Mouse (Mus musculus) stomach, postnatal 0 days (tissue): ENCODE measurements around the gene Ddost. TPM values are rescaled to one million over a fixed set of nuclear protein-coding genes. Genes with fewer than 3 reads are reported as not detected.

Experiments used
- ATAC-seq: fragments of 200-750 bp; cut with Nextera tagmentation; 2 replicates; pipeline ENCODE4 v1.8.0; 2017; ENCODE audit not compliant: low FRiP score, low TSS enrichment
- DNase-seq: peaks from one replicate; pipeline ENCODE4 v3.0.0-alpha.2; 2016; ENCODE audit warnings: low spot score
- H3K27ac ChIP-seq: fragments of 300-500 bp; sonication (generic); replicated peaks from 2 replicates; pipeline ENCODE4 v1.5.1; 2014; ENCODE audit warnings: mild to moderate bottlenecking, control low read depth
- H3K27me3 ChIP-seq: fragments of 300-500 bp; sonication (generic); 2 replicates; pipeline ENCODE4 v1.6.1; 2014; ENCODE audit warnings: low read length; ENCODE audit not compliant: control insufficient read depth, insufficient read depth
- H3K36me3 ChIP-seq: fragments of 300-500 bp; sonication (generic); 2 replicates; pipeline ENCODE4 v1.6.1; 2014; ENCODE audit warnings: low read length, mixed read lengths; ENCODE audit not compliant: control insufficient read depth, insufficient read depth
- H3K4me1 ChIP-seq: fragments of 300-500 bp; sonication (generic); replicated peaks from 2 replicates; pipeline ENCODE4 v1.6.1; 2014; ENCODE audit warnings: antibody characterized with exemption; ENCODE audit not compliant: control insufficient read depth, insufficient read depth
- H3K4me2 ChIP-seq: fragments of 300-500 bp; sonication (generic); replicated peaks from 2 replicates; pipeline ENCODE4 v1.6.1; 2014; ENCODE audit warnings: low read depth, mild to moderate bottlenecking, control low read depth, moderate library complexity
- H3K4me3 ChIP-seq: fragments of 300-500 bp; sonication (generic); 2 replicates; pipeline ENCODE4 v1.5.1; 2014; ENCODE audit warnings: low read depth, low read length, control low read depth
- H3K9ac ChIP-seq: fragments of 300-500 bp; sonication (generic); 2 replicates; pipeline ENCODE4 v1.6.1; 2014; ENCODE audit warnings: mild to moderate bottlenecking, low read length, control low read depth, mixed read lengths
- H3K9me3 ChIP-seq: fragments of 300-500 bp; sonication (generic); 2 replicates; pipeline ENCODE4 v1.6.1; 2016; ENCODE audit warnings: low read length; ENCODE audit not compliant: control insufficient read depth
- CTCF ChIP-seq: IDR thresholded peaks from 2 replicates; pipeline ENCODE4 v1.5.1; 2016; ENCODE audit warnings: antibody characterized with exemption, low read depth, mild to moderate bottlenecking, moderate library complexity
- EP300 ChIP-seq: optimal IDR thresholded peaks from 2 replicates; pipeline ENCODE3; 2016; ENCODE audit warnings: antibody characterized with exemption
- WGBS: fragments of 180-500 bp; shearing (Covaris S2); extraction: QIAGEN DNeasy Blood & Tissue Kit; methylation state at CpG from one replicate; pipeline ENCODE4 v1.1.7; 2014; 5-methylcytosine and 5-hydroxymethylcytosine counted together
- polyA plus RNA-seq: library from polyadenylated mRNA; unstranded; fragments of >200 nt; fragmentation: Nextera tagmentation; extraction: Ambion mirVana; gene quantifications from 2 replicates; pipeline ENCODE4 v1.2.1, GENCODE M21; 2015

Ddost gene
- polyA plus RNA-seq, 1 experiment from 2014 or later, result 258 TPM

DNA sequence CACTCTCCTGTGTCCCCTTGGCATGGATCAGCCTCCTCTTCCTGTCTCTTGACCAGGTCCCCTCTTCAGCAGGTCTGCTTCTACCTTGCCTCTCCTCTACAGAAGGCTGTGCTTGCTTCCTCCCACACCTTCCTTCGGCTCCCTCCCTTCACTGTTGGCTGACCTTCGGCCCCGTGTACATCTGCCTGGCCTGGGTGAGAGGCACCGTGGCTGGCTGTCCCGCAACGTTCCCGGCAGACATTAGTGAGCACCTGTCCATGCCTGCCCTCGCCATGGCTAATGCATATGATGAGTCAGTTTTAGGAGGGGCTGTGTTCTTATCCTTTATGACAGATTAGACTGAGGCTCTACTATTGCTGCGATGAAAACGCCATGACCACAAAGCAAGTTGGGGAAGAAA lies 36.7 kb upstream of the Ddost start:
- no peak overlapping the region for H3K27ac ChIP-seq
- H3K4me1 ChIP-seq, result peaks cover under 1% of the 10 kb centered on the region
- 74% methylated on average over 10 of the region's 10 CpGs for WGBS
- H3K4me3 ChIP-seq, result no peak overlapping the region
- DNase-seq (no peak), ATAC-seq (no peak)
- no peaks in the 10 kb centered on the region for H3K9me3 ChIP-seq
- no peak for TF ChIP-seq EP300
- TF ChIP-seq CTCF, result no peak
- no peak overlapping the region for H3K9ac ChIP-seq
- H3K36me3 ChIP-seq, result no peaks in the 10 kb centered on the region
- H3K27me3 ChIP-seq, result no peaks in the 10 kb centered on the region
- H3K4me2 ChIP-seq, result no peak overlapping the region

DNA sequence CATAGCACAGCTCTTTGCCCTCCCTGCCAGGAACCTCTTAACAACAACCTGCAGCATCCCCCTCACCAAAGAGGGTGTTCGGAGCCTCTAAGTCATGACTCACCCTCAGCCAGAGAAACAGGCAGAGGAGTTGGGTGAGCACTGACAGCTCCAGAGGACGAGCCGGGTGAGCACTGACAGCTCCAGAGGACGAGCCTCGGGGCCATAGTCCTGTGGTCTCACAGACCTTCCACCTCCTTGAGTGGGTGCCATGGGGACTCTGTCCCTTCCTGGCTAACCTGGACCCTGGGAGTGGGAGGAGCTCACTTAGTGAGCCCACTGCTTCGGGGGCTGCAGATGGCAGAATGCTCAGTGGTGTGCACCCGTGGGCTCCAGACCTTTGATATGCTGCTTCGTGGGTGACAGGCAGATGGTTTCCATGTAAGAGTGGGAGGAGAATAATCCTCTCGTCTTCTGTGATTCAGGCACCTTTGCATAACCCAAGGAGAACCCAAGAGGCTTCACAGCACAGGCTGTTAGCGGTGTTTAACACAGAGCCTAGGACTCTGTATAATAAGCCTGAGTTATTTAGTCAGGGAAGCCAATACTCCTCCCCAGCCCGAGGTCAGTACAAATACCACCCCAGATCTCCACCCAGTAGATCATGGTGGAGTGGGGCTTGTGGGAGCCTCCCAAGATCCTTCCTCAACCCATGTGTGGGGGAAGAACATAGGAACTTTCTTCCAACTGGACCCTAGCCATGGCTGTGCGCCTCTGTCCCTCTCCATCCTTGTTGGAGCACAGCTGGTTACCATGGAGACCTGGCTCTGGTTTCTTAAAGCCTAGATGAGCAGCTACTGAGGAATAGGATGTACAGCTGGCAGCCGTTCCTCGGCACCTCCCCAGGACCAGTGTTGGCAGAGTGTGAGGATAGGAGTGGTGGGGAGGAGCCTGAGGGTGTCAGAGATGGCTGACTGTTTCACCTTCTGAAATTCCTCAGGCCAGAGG lies 32.2 kb upstream of the Ddost start:
- ATAC-seq (peak; percentile 68), DNase-seq (peak; percentile 45)
- H3K36me3 ChIP-seq, result no peaks in the 10 kb centered on the region
- no peaks in the 10 kb centered on the region for H3K9me3 ChIP-seq
- H3K4me1 ChIP-seq, result no peaks in the 10 kb centered on the region
- H3K9ac ChIP-seq, result no peak overlapping the region
- TF ChIP-seq EP300, result no peak
- TF ChIP-seq CTCF, result no peak
- H3K4me3 ChIP-seq, result no peak overlapping the region
- no peak overlapping the region for H3K4me2 ChIP-seq
- WGBS, result 46% methylated on average over 14 of the region's 14 CpGs
- H3K27ac ChIP-seq, result no peak overlapping the region
- H3K27me3 ChIP-seq, result no peaks in the 10 kb centered on the region

DNA sequence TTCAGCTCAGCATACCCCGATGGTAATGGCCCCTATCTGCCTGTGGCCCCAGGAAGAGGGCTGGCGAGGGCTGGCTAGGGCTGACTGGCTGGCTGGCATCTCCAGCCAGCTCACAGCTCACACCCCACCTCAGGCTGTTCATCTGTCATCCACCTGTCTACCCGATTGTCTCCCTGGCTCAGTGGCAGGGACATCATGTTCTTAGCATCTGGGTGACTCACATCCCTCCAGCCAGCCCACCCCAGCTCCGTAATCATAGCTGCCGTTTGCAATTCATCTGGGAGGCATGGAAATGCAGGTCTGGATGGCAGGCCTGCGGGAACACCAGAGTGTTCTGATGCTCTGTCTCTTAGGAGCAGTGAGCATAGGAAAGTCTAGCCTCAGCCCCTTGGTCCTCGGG lies 26.2 kb upstream of the Ddost start:
- Histone ChIP-seq H3K4me1 (no peaks in the 10 kb centered on the region), H3K9ac (no peak overlapping the region), H3K4me3 (no peak overlapping the region), H3K4me2 (no peak overlapping the region), H3K9me3 (no peaks in the 10 kb centered on the region), H3K27me3 (no peaks in the 10 kb centered on the region), H3K36me3 (no peaks in the 10 kb centered on the region), H3K27ac (no peak overlapping the region)
- no peak for ATAC-seq
- WGBS, result 48% methylated on average over 7 of the region's 7 CpGs
- TF ChIP-seq CTCF (no peak), EP300 (peak; percentile 77)
- DNase-seq, result no peak

DNA sequence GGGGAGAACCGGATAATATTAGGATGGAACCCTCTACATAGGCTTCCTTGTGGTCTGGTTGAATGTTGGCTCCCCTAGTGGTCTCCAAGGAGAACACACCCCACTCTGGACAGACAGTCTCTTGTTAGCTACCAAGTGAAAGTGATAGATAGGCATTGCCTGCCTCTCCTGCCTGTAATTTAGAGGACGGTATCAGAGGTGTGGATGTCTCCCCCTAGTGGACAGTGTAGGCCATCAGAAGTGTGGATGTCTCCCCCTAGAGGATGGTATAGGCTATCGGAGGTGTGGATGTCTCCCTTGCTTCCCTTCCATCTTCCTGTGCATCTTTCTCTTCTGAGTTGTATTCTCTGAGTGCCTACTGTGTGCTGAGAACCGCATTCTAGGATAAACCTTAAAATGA lies 21.7 kb upstream of the Ddost start:
- Histone ChIP-seq H3K27ac (no peak overlapping the region), H3K27me3 (no peaks in the 10 kb centered on the region), H3K4me3 (no peak overlapping the region), H3K9ac (no peak overlapping the region), H3K4me2 (no peak overlapping the region), H3K4me1 (no peaks in the 10 kb centered on the region), H3K36me3 (no peaks in the 10 kb centered on the region), H3K9me3 (no peaks in the 10 kb centered on the region)
- WGBS, result 33% methylated on average over 4 of the region's 4 CpGs
- TF ChIP-seq EP300 (no peak), CTCF (peak; percentile 99)
- ATAC-seq, result peak; percentile 84
- DNase-seq, result peak; percentile 74

DNA sequence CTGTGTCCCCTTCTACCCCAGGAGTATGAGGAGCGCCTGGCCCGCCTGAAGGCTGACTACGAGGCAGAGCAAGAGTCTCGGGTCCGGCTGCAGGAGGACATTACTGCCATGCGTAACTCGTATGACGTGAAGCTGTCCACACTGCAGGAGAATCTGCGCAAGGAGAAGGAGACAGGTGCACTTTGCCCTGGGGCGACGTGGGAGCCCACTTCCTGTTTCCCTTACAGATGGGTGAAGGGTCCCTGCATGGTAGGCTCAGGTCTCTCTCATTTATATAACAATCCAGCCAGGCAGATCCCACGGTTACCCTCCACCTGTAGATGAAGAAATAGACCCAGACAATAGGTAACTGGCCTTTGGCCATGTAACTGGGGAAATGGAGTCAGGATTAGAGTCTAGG lies 18.1 kb upstream of the Ddost start:
- ATAC-seq, result no peak
- WGBS, result 85% methylated on average over 12 of the region's 12 CpGs

DNA sequence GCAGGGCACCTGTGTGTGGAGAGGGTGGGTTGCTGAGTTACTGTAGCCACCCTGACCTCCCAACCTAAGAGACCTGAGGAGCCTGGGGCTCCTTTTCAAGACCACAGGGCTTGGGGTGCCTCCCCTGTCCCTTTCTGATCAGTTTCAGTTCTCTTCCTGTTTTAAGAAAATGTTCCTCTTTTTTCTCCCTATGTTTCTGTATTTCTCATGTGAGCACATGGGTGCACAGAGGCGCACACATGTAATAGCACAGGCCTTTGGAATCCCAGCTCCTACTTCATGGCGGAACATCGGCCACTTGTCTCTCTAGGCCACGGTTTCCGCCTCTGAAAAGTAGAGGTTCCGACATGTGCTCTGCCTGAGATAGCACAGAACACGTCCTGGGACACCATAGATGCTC lies 15.8 kb upstream of the Ddost start:
- no peak overlapping the region for H3K4me2 ChIP-seq
- H3K9me3 ChIP-seq, result no peaks in the 10 kb centered on the region
- ATAC-seq (no peak), DNase-seq (no peak)
- H3K4me1 ChIP-seq, result no peaks in the 10 kb centered on the region
- H3K27ac ChIP-seq, result no peak overlapping the region
- no peaks in the 10 kb centered on the region for H3K27me3 ChIP-seq
- WGBS, result 81% methylated on average over 7 of the region's 7 CpGs
- H3K36me3 ChIP-seq, result no peaks in the 10 kb centered on the region
- H3K4me3 ChIP-seq, result no peak overlapping the region
- H3K9ac ChIP-seq, result no peak overlapping the region
- TF ChIP-seq EP300 (no peak), CTCF (no peak)

More for the DNA sequence above, 18.1 kb upstream of the Ddost start:
- Histone ChIP-seq H3K27ac (no peak overlapping the region), H3K27me3 (no peaks in the 10 kb centered on the region), H3K4me3 (no peak overlapping the region), H3K4me2 (no peak overlapping the region), H3K9me3 (no peaks in the 10 kb centered on the region), H3K4me1 (no peaks in the 10 kb centered on the region), H3K36me3 (no peaks in the 10 kb centered on the region), H3K9ac (no peak overlapping the region)
- no peak for DNase-seq
- TF ChIP-seq CTCF (no peak), EP300 (no peak)
